Mouse (Mus musculus): ENCODE measurements around the gene Foxn3.

Foxn3 gene
- long read RNA-seq, experiment 1, partial matches to known transcripts = 1 of 16 reads
- long read RNA-seq, experiment 1, other reads (novel, unspliced or antisense) = 8 of 16 reads
- long read RNA-seq, experiment 2, partial matches to known transcripts = 1 of 20 reads
- long read RNA-seq, experiment 2, other reads (novel, unspliced or antisense) = 17 of 20 reads

GRCm38 (mm10) chr12:99563219-99564059, at the start of gene Foxn3:
Gene Foxn3, minus strand, starts transcription at chr12:99563582.
- intact Hi-C loops (cut with DNase I) = loop anchor here (2.0 kb wide), 1 partner anchor 157 kb away; no protein-coding TSS in a partner anchor

- intact Hi-C loops (cut with DNase I) = no loop called here
These were observed 48.9 kb upstream of the Foxn3 start for GRCm38 (mm10) chr12:99612181-99612871.

GRCm38 (mm10) chr12:99610868-99611267, 47.5 kb upstream of the Foxn3 start:
- intact Hi-C loops (cut with DNase I) = no loop called here

GRCm38 (mm10) chr12:99610069-99610815, 46.9 kb upstream of the Foxn3 start:
- intact Hi-C loops (cut with DNase I) = no loop called here

GRCm38 (mm10) chr12:99609643-99610042, 46.3 kb upstream of the Foxn3 start:
- intact Hi-C loops (cut with DNase I) = no loop called here

GRCm38 (mm10) chr12:99608279-99608955, 45.0 kb upstream of the Foxn3 start:
- intact Hi-C loops (cut with DNase I) = no loop called here

- intact Hi-C loops (cut with DNase I) = no loop called here
These were observed 40.0 kb upstream of the Foxn3 start for GRCm38 (mm10) chr12:99603381-99603780.

- intact Hi-C loops (cut with DNase I) = no loop called here
These were observed 38.5 kb upstream of the Foxn3 start for GRCm38 (mm10) chr12:99601841-99602240.

- intact Hi-C loops (cut with DNase I) = no loop called here
These were observed 38.0 kb upstream of the Foxn3 start for GRCm38 (mm10) chr12:99601392-99601791.

GRCm38 (mm10) chr12:99599606-99600005, 36.2 kb upstream of the Foxn3 start:
- intact Hi-C loops (cut with DNase I) = no loop called here

GRCm38 (mm10) chr12:99596397-99596796, 33.0 kb upstream of the Foxn3 start:
- intact Hi-C loops (cut with DNase I) = no loop called here

GRCm38 (mm10) chr12:99587338-99587737, 24.0 kb upstream of the Foxn3 start:
- intact Hi-C loops (cut with DNase I) = no loop called here

GRCm38 (mm10) chr12:99579989-99580388, 16.6 kb upstream of the Foxn3 start:
- intact Hi-C loops (cut with DNase I) = no loop called here

- intact Hi-C loops (cut with DNase I) = no loop called here
These were observed 13.3 kb upstream of the Foxn3 start for GRCm38 (mm10) chr12:99576682-99577081.

- intact Hi-C loops (cut with DNase I) = no loop called here
These were observed 10.9 kb upstream of the Foxn3 start for GRCm38 (mm10) chr12:99574299-99574698.

- intact Hi-C loops (cut with DNase I) = no loop called here
These were observed 9.7 kb upstream of the Foxn3 start for GRCm38 (mm10) chr12:99573036-99573435.

- intact Hi-C loops (cut with DNase I) = no loop called here
These were observed 8.6 kb upstream of the Foxn3 start for GRCm38 (mm10) chr12:99571999-99572398.

- intact Hi-C loops (cut with DNase I) = no loop called here
These were observed 7.0 kb upstream of the Foxn3 start for GRCm38 (mm10) chr12:99570197-99570956.

GRCm38 (mm10) chr12:99565606-99566005, 2.2 kb upstream of the Foxn3 start:
- intact Hi-C loops (cut with DNase I) = loop anchor here (5.0 kb wide), 1 partner anchor 102 kb away; no protein-coding TSS in a partner anchor

- intact Hi-C loops (cut with DNase I) = no loop called here
These were observed 1.0 kb upstream of the Foxn3 start for GRCm38 (mm10) chr12:99564301-99564910.

Measured in adrenal gland (tissue).